In the genomic region with DNA sequence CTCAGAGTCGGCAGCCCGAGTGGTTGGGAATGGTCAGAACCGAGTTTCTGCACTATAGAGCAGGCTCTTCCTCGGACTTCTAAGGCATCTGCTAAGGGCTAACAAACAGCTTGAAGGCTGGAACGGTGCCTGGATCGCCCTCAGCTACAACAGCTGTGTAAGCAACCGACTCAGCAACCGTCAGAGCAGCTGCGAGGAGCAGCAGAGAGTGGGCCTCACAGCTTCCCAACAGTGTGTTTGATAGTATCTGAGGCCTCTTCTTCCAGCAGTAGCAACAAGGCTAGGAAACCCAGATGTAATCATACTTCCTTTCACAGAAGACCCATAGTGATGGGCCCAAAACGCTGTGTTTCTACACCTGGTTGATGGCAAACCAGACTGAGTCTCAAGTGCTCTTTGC, we compare ENCODE assay signal across 8 mouse cellular contexts. TPM values are rescaled to one million over a fixed set of nuclear protein-coding genes. Genes with fewer than 3 reads are reported as not detected.
DNase-seq lines count a peak whose midpoint lies in the region; ATAC-seq and TF ChIP-seq lines count a peak whose summit lies in the region.
"Had no signal": no experiment of that assay in that cellular context is flagged by ENCODE, and none has a peak within 500 bp of the region (broad histone marks: within the 10 kb centered on the region; RNA-seq: fewer than 3 reads in every experiment).

No protein-coding gene starts in this region.

- no peak overlapping the region for H3K27ac ChIP-seq in forebrain, postnatal 0 days (ENCODE audit: low read depth, low read length)
- H3K27ac ChIP-seq in intestine, embryonic 14.5 days (ENCODE audit: low read depth), result peak overlapping the region; percentile 40
- no peak overlapping the region for H3K27ac ChIP-seq in neural tube, embryonic 11.5 days (ENCODE audit: low read depth, low read length)
- H3K27ac ChIP-seq: midbrain, embryonic 12.5 days had no signal

- no peak for TF ChIP-seq CTCF in forebrain, postnatal 0 days (IDR thresholded peaks at IDR 0.05; ENCODE audit: low read depth)

- peak; percentile 27 for DNase-seq in urinary bladder, postnatal 25 days (ENCODE audit: low spot score)
- DNase-seq in urinary bladder, adult 2 months (ENCODE audit: low spot score), result no peak
- peak; percentile 69 for DNase-seq in forebrain, postnatal 0 days
- peak; percentile 75 for DNase-seq in intestine, embryonic 14.5 days (ENCODE audit: low spot score)
- peak; percentile 23 to 49 for DNase-seq in layer of hippocampus, postnatal 36 days
- DNase-seq in neural tube, embryonic 11.5 days (ENCODE audit: low spot score), result peak; percentile 29
- peak; percentile 76 to 88 for DNase-seq in thymus, postnatal 36 days

- H3K36me3 ChIP-seq in forebrain, postnatal 0 days (ENCODE audit: insufficient read depth), result no peaks in the 10 kb centered on the region
- no peaks in the 10 kb centered on the region for H3K36me3 ChIP-seq in intestine, embryonic 14.5 days (ENCODE audit: control insufficient read depth, insufficient read depth, low read length)
- no peaks in the 10 kb centered on the region for H3K36me3 ChIP-seq in neural tube, embryonic 11.5 days (ENCODE audit: control insufficient read depth, insufficient read depth, low read length)
- H3K36me3 ChIP-seq: midbrain, embryonic 12.5 days had no signal

- WGBS in forebrain, postnatal 0 days, result 29% methylated on average over 10 of the region's 10 CpGs
- WGBS in intestine, embryonic 14.5 days, result 29% methylated on average over 10 of the region's 10 CpGs
- WGBS in neural tube, embryonic 11.5 days, result 49% methylated on average over 10 of the region's 10 CpGs

- H3K4me1 ChIP-seq in forebrain, postnatal 0 days (ENCODE audit: insufficient read depth), result no peaks in the 10 kb centered on the region
- H3K4me1 ChIP-seq in intestine, embryonic 14.5 days (replicated peaks; ENCODE audit: control insufficient read depth, insufficient read depth, low read length), result peaks cover 8% of the 10 kb centered on the region; the same call in 1 of the 2 replicates
- H3K4me1 ChIP-seq in neural tube, embryonic 11.5 days (ENCODE audit: control insufficient read depth, insufficient read depth, low read length), result no peaks in the 10 kb centered on the region
- H3K4me1 ChIP-seq: midbrain, embryonic 12.5 days had no signal

- H3K27me3 ChIP-seq in forebrain, postnatal 0 days (ENCODE audit: insufficient read depth, low read length), result no peaks in the 10 kb centered on the region
- H3K27me3 ChIP-seq in intestine, embryonic 14.5 days (replicated peaks; ENCODE audit: control insufficient read depth, insufficient read depth, low read length), result no peaks in the 10 kb centered on the region
- H3K27me3 ChIP-seq in neural tube, embryonic 11.5 days (ENCODE audit: control insufficient read depth, insufficient read depth, low read length), result no peaks in the 10 kb centered on the region
- H3K27me3 ChIP-seq: midbrain, embryonic 12.5 days had no signal

- H3K9ac ChIP-seq in forebrain, postnatal 0 days, result no peak overlapping the region
- H3K9ac ChIP-seq in intestine, embryonic 14.5 days (ENCODE audit: low read length), result no peak overlapping the region
- no peak overlapping the region for H3K9ac ChIP-seq in neural tube, embryonic 11.5 days (ENCODE audit: low read length)
- H3K9ac ChIP-seq: midbrain, embryonic 12.5 days had no signal

- no peaks in the 10 kb centered on the region for H3K9me3 ChIP-seq in forebrain, postnatal 0 days (ENCODE audit: low read length)
- H3K9me3 ChIP-seq in intestine, embryonic 14.5 days (ENCODE audit: control insufficient read depth, low read length), result no peaks in the 10 kb centered on the region
- no peaks in the 10 kb centered on the region for H3K9me3 ChIP-seq in neural tube, embryonic 11.5 days (ENCODE audit: control insufficient read depth, low read length)
- H3K9me3 ChIP-seq: midbrain, embryonic 12.5 days had no signal

- peak; percentile 82 for ATAC-seq in forebrain, postnatal 0 days
- ATAC-seq in intestine, embryonic 14.5 days (replicated peaks; ENCODE audit: low FRiP score, low TSS enrichment, low read depth), result 0 out of 2 replicates have a peak, but pooled peaks have one; percentile 60
- ATAC-seq in neural tube, embryonic 11.5 days (ENCODE audit: insufficient read depth, low FRiP score, low TSS enrichment), result no peak

- H3K4me2 ChIP-seq in forebrain, postnatal 0 days (ENCODE audit: low read depth), result no peak overlapping the region
- H3K4me2 ChIP-seq in intestine, embryonic 14.5 days (ENCODE audit: low read length), result no peak overlapping the region
- no peak overlapping the region for H3K4me2 ChIP-seq in neural tube, embryonic 11.5 days (ENCODE audit: low read depth)
- H3K4me2 ChIP-seq: midbrain, embryonic 12.5 days had no signal

- H3K4me3 ChIP-seq in forebrain, postnatal 0 days (ENCODE audit: low read depth, low read length), result no peak overlapping the region
- no peak overlapping the region for H3K4me3 ChIP-seq in intestine, embryonic 14.5 days (ENCODE audit: low read depth, low read length)
- no peak overlapping the region for H3K4me3 ChIP-seq in neural tube, embryonic 11.5 days (ENCODE audit: low read depth, low read length)
- H3K4me3 ChIP-seq: midbrain, embryonic 12.5 days had no signal

RNA-seq across cellular contexts. Expression of a gene that starts 33.5 kb away (rescaled TPM):
- polyA plus RNA-seq in urinary bladder, adult 2 months (2012; rRNA removed), result 53.9 and 66.4 TPM in 2 replicates
- total RNA-seq in forebrain, postnatal 0 days (2014; rRNA removed), result 21.0 and 32.6 TPM in 2 replicates
- polyA plus RNA-seq in forebrain, postnatal 0 days (2015; fragmentation: Nextera tagmentation; extraction: Ambion mirVana), result 11.1 and 17.2 TPM in 2 replicates
- polyA plus RNA-seq in intestine, embryonic 14.5 days (2014; fragmentation: Nextera tagmentation; extraction: Ambion mirVana), result 66.2 and 71.8 TPM in 2 replicates
- total RNA-seq in layer of hippocampus, postnatal 36 days (2021), result 10 to 100 TPM; 26.7 TPM
- polyA plus RNA-seq in neural tube, embryonic 11.5 days (2014; fragmentation: Nextera tagmentation; extraction: Ambion mirVana), result 37.5 and 40.1 TPM in 2 replicates
